14 mouse cellular contexts compared by ENCODE assay signal in genomic region chr19:34805071-34805470, GRCm38 (mm10). TPM values are rescaled to one million over a fixed set of nuclear protein-coding genes. Genes with fewer than 3 reads are reported as not detected.
"Had no signal": no experiment of that assay in that cellular context is flagged by ENCODE, and none has a peak within 500 bp of the region (broad histone marks: within the 10 kb centered on the region; RNA-seq: fewer than 3 reads in every experiment).

No protein-coding gene starts in this region.

- H3K9ac ChIP-seq: limb, embryonic 12.5 days; limb, embryonic 15.5 days; liver, embryonic 13.5 days had no signal

- H3K27ac ChIP-seq: layer of hippocampus, adult 2 months; left cerebral cortex, adult 2 months; limb, embryonic 12.5 days; limb, embryonic 15.5 days; liver, embryonic 13.5 days; macrophage had no signal

- H3K36me3 ChIP-seq: limb, embryonic 12.5 days; limb, embryonic 15.5 days; liver, embryonic 13.5 days had no signal

- H3K27me3 ChIP-seq: limb, embryonic 12.5 days; limb, embryonic 15.5 days; liver, embryonic 13.5 days had no signal

- H3K4me3 ChIP-seq: layer of hippocampus, adult 2 months; left cerebral cortex, adult 2 months; limb, embryonic 12.5 days; limb, embryonic 15.5 days; liver, embryonic 13.5 days had no signal

- H3K4me2 ChIP-seq: limb, embryonic 12.5 days; limb, embryonic 15.5 days; liver, embryonic 13.5 days had no signal

- DNase-seq: kidney, adult 11 months; kidney, adult 9 months; kidney, postnatal 14 days; layer of hippocampus, adult 9-11 months; liver, embryonic 13.5 days; lung, adult 2 months; midbrain, embryonic 14.5 days; thymus, adult 18-20 months; thymus, postnatal 36 days had no signal

- H3K9me3 ChIP-seq: limb, embryonic 12.5 days; limb, embryonic 15.5 days; liver, embryonic 13.5 days had no signal

- H3K4me1 ChIP-seq: limb, embryonic 12.5 days; limb, embryonic 15.5 days; liver, embryonic 13.5 days had no signal

RNA-seq across cellular contexts. Expression of gene Slc16a12, which starts 58.0 kb away (rescaled TPM):
- polyA plus RNA-seq: macrophage had no signal
